Mouse (Mus musculus) myocyte (in vitro differentiated cells): Measurements from ENCODE around the gene Tmem267.

Experiments used
- CEBPB ChIP-seq: IDR thresholded peaks from 2 replicates; pipeline ENCODE4 v1.6.1; 2011; ENCODE audit warnings: mild to moderate bottlenecking, moderate library complexity; ENCODE audit not compliant: poor library complexity, insufficient read depth, severe bottlenecking
- E2F4 ChIP-seq: IDR thresholded peaks from one replicate; pipeline ENCODE4 v1.6.1; 2011; ENCODE audit warnings: mild to moderate bottlenecking, control low read depth, moderate library complexity; ENCODE audit not compliant: insufficient read depth
- MAX ChIP-seq: IDR thresholded peaks from one replicate; pipeline ENCODE4 v1.6.1; 2011; ENCODE audit warnings: low read depth, mild to moderate bottlenecking, control low read depth
- MYOD1 ChIP-seq, 3 experiments: IDR thresholded peaks; one replicate each; pipeline ENCODE4 v1.6.1; 2011; ENCODE audit warnings: control low read depth in 2 of 3, low read depth in 2 of 3, mild to moderate bottlenecking in 2 of 3, moderate library complexity in 1 of 3; ENCODE audit not compliant: insufficient read length in 2 of 3, control insufficient read depth in 1 of 3
- MYOG ChIP-seq, 3 experiments: IDR thresholded peaks; one replicate each; pipeline ENCODE4 v1.6.1; 2011; ENCODE audit warnings: control low read depth in 2 of 3, low read depth in 2 of 3, mild to moderate bottlenecking in 2 of 3; ENCODE audit not compliant: insufficient read length in 2 of 3, control insufficient read depth in 1 of 3, insufficient read depth in 1 of 3
- POLR2A ChIP-seq: IDR thresholded peaks from one replicate; pipeline ENCODE4 v1.6.1; 2011; ENCODE audit warnings: low read depth, mild to moderate bottlenecking, control low read depth, moderate library complexity; ENCODE audit not compliant: insufficient read length
- POLR2AphosphoS2 ChIP-seq: IDR thresholded peaks from one replicate; pipeline ENCODE4 v1.6.1; 2011; ENCODE audit warnings: low read depth, control low read depth; ENCODE audit not compliant: insufficient read length
- TCF12 ChIP-seq: IDR thresholded peaks from one replicate; pipeline ENCODE4 v1.6.1; 2011; ENCODE audit warnings: mild to moderate bottlenecking, control low read depth; ENCODE audit not compliant: poor library complexity, insufficient read depth, severe bottlenecking
- USF1 ChIP-seq: IDR thresholded peaks from one replicate; pipeline ENCODE4 v1.6.1; 2011; ENCODE audit warnings: low read depth, mild to moderate bottlenecking, control low read depth, moderate library complexity

DNA sequence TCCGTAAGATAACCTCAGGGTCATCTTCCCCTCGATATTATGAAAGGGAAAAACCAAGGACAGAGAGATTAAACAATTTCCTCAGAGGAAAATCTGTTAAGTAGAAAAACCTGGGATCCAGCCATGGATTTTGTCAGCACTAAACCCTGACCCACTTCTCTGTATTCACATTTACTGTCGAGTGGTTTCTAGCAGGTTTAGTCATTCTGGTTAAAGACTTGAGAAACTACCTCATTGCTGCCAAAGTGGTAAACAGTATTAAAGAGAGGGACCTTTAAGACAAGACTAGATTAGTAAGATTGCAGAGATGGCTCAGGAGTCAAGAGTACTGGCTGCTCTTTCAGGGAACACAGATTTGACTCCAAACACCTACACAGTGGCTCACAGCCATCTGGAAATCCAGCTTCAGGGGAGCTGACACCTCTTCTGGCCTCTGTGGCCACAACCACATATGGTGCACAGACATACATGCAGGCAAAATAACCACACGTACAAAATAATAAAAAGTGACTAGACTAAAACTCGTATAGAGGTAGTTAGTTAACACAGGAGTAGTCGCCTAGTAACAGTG, 169.1 kb downstream of the Tmem267 start:
- TF ChIP-seq POLR2A: no peak
- no peak for TF ChIP-seq POLR2AphosphoS2
- TF ChIP-seq TCF12: no peak
- no peak for TF ChIP-seq MYOG (IDR thresholded peaks at IDR 0.05; ENCODE audit: control insufficient read depth in 1 of 3, insufficient read depth in 1 of 3, insufficient read length in 2 of 3, low read depth in 2 of 3)
- no peak for TF ChIP-seq E2F4
- no peak for TF ChIP-seq MAX
- TF ChIP-seq CEBPB: no peak
- TF ChIP-seq USF1: no peak
- TF ChIP-seq MYOD1 (IDR thresholded peaks at IDR 0.05; ENCODE audit: control insufficient read depth in 1 of 3, insufficient read length in 2 of 3, low read depth in 2 of 3): no peak
